Mouse (Mus musculus): ENCODE data around the gene Mab21l3. TPM values are rescaled to one million over a fixed set of nuclear protein-coding genes. Genes with fewer than 3 reads are reported as not detected.

Gene Mab21l3
- polyA plus RNA-seq, 1 experiment, result 0.16 TPM

- no peak overlapping the region for H3K4me3 ChIP-seq (replicated peaks; ENCODE audit: insufficient read depth, low read depth, low read length)
- no peak for DNase-seq
- no peak for TF ChIP-seq CTCF (IDR thresholded peaks at IDR 0.05; ENCODE audit: borderline replicate concordance, insufficient read depth, low read depth, low read length)
- no peak for TF ChIP-seq POLR2A (IDR thresholded peaks at IDR 0.05; ENCODE audit: borderline replicate concordance, insufficient read depth, low read length)
- H3K4me1 ChIP-seq (ENCODE audit: control insufficient read depth, insufficient read depth, low read length), result peaks cover 11% of the 10 kb centered on the region; the same call in 1 of the 2 replicates
- H3K27ac ChIP-seq (ENCODE audit: insufficient read depth, low read length), result no peak overlapping the region
- no peaks in the 10 kb centered on the region for H3K27me3 ChIP-seq (ENCODE audit: control insufficient read depth, insufficient read depth, low read length)
- 88% methylated on average over 3 of the region's 3 CpGs for WGBS
Observed at GRCm38 (mm10) chr3:101861856-101862255, 13.1 kb upstream of the Mab21l3 start.

GRCm38 (mm10) chr3:101860151-101860550 is 11.4 kb upstream of the Mab21l3 start:
- H3K4me1 ChIP-seq (ENCODE audit: control insufficient read depth, insufficient read depth, low read length), result no peaks in the 10 kb centered on the region
- no peaks in the 10 kb centered on the region for H3K27me3 ChIP-seq (ENCODE audit: control insufficient read depth, insufficient read depth, low read length)
- no peak overlapping the region; the same call in 1 of the 2 replicates for H3K27ac ChIP-seq (ENCODE audit: insufficient read depth, low read length)
- whole genome bisulfite sequencing, result 87% methylated on average over 7 of the region's 7 CpGs
- DNase-seq, result no peak
- H3K4me3 ChIP-seq (replicated peaks; ENCODE audit: insufficient read depth, low read depth, low read length), result no peak overlapping the region
- TF ChIP-seq POLR2A (IDR thresholded peaks at IDR 0.05; ENCODE audit: borderline replicate concordance, insufficient read depth, low read length) (no peak), CTCF (IDR thresholded peaks at IDR 0.05; ENCODE audit: borderline replicate concordance, insufficient read depth, low read depth, low read length) (no peak)

GRCm38 (mm10) chr3:101859740-101860139 is 11.0 kb upstream of the Mab21l3 start:
- no peak for DNase-seq
- no peak overlapping the region; the same call in 1 of the 2 replicates for H3K27ac ChIP-seq (ENCODE audit: insufficient read depth, low read length)
- H3K4me1 ChIP-seq (ENCODE audit: control insufficient read depth, insufficient read depth, low read length), result no peaks in the 10 kb centered on the region
- TF ChIP-seq POLR2A (IDR thresholded peaks at IDR 0.05; ENCODE audit: borderline replicate concordance, insufficient read depth, low read length), result no peak
- TF ChIP-seq CTCF (IDR thresholded peaks at IDR 0.05; ENCODE audit: borderline replicate concordance, insufficient read depth, low read depth, low read length), result no peak
- 70% methylated on average over 7 of the region's 7 CpGs for WGBS
- H3K27me3 ChIP-seq (ENCODE audit: control insufficient read depth, insufficient read depth, low read length), result no peaks in the 10 kb centered on the region
- no peak overlapping the region for H3K4me3 ChIP-seq (replicated peaks; ENCODE audit: insufficient read depth, low read depth, low read length)

DNA sequence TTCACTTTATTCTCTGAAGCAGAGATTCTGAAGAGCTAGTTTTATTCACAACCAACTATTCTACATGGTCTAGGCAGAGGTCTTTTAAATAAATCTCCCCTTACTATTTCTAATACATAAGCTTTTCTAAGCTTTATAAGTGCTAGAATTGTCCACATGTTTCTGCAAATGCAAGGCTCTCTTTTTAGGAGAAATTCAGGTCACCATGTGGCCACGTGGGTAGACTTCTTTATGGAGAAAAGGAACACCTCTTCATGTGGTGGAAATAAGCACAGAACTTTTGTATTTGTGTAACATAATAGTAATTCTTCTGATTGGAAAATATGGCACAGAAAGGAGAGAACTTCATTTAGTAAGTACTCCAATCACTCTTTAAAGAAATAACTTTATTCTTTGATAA is 5.3 kb upstream of the Mab21l3 start:
- TF ChIP-seq CTCF (IDR thresholded peaks at IDR 0.05; ENCODE audit: borderline replicate concordance, insufficient read depth, low read depth, low read length) (no peak), POLR2A (IDR thresholded peaks at IDR 0.05; ENCODE audit: borderline replicate concordance, insufficient read depth, low read length) (no peak)
- H3K27me3 ChIP-seq (ENCODE audit: control insufficient read depth, insufficient read depth, low read length), result no peaks in the 10 kb centered on the region
- no peak overlapping the region for H3K27ac ChIP-seq (ENCODE audit: insufficient read depth, low read length)
- 71% methylated on average over 1 of the region's 1 CpGs for WGBS
- no peak for DNase-seq
- H3K4me3 ChIP-seq (replicated peaks; ENCODE audit: insufficient read depth, low read depth, low read length), result no peak overlapping the region
- no peaks in the 10 kb centered on the region for H3K4me1 ChIP-seq (ENCODE audit: control insufficient read depth, insufficient read depth, low read length)

DNA sequence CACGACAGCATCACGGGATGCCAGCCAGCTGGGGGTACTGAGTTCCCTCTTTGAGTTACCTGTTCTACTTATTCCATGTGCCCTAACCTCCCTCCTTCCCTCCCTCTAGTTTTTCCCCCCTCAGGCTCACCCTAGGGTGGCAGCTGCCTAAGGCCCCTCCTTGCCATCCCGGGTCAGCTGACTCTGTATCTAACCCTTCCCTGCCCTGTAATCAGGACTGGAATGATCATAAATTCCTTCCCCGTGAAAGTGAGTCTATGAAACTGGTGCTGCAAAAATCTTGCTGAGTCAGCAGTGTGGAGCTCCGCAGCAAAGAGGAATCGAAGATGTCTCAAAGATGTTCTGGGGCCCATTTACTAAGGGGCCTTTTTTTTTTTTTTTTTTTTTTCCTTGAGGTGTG is 2.6 kb upstream of the Mab21l3 start:
- Histone ChIP-seq H3K4me3 (replicated peaks; ENCODE audit: insufficient read depth, low read depth, low read length) (no peak overlapping the region), H3K4me1 (ENCODE audit: control insufficient read depth, insufficient read depth, low read length) (no peaks in the 10 kb centered on the region), H3K27me3 (ENCODE audit: control insufficient read depth, insufficient read depth, low read length) (no peaks in the 10 kb centered on the region), H3K27ac (ENCODE audit: insufficient read depth, low read length) (no peak overlapping the region)
- no peak for TF ChIP-seq POLR2A (IDR thresholded peaks at IDR 0.05; ENCODE audit: borderline replicate concordance, insufficient read depth, low read length)
- TF ChIP-seq CTCF (IDR thresholded peaks at IDR 0.05; ENCODE audit: borderline replicate concordance, insufficient read depth, low read depth, low read length), result no peak
- DNase-seq, result no peak
- WGBS, result 79% methylated on average over 6 of the region's 6 CpGs

DNA sequence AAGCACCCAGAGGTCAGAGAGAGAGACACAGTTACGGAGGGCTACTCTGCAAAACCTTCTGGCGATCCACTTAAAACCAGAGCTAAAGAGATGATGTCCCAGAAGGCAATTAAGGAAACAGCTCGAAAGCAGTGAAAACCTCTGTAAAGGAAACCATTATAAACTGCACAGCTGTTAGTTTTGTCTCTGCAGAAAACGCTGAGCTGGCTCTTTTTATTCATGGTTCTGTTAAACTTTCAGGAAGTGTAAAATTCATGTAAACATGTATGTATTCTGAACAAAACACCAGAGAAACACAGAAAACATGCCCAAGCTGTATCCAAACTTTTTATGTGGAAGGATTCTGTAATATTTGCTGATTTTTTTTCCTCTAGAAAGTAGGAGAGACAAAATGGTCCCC is 2.7 kb downstream of the Mab21l3 start:
- no peaks in the 10 kb centered on the region for H3K27me3 ChIP-seq (ENCODE audit: control insufficient read depth, insufficient read depth, low read length)
- WGBS, result 85% methylated on average over 4 of the region's 4 CpGs
- DNase-seq, result no peak

DNA sequence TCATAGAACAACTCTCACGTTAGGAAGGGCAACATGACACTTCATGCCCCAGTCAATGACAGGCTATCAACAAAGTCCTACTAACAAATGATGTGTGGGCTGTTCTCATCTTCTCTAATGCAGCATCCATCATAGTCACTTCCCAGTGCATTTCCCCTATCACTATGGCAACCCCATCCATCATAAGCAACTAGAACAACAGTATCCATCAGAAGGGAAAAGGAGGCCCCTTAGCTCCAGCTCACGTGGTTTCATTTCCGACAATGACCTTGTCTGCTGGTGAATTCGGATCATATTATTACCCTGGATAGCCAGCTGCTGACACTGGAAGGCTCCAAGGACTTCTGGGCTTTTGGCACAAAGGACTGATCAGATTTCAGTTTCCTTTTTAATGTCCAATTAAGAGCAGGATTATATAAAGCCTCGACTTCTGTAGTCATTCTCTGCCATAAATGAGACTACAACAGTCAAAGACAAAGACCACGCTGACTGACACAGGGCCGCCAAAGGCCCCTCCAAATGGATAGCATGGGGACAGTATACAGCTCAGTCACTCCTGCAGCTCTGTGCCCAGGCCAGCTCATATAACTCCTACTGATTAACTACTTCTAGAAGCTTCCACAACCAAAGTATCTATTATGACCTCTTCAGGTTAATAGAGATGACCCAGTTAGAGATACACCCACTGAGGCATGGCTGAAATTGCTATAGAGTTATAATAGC is 6.2 kb downstream of the Mab21l3 start:
- WGBS, result 75% methylated on average over 7 of the region's 7 CpGs
- no peak overlapping the region for H3K27ac ChIP-seq (ENCODE audit: insufficient read depth, low read length)
- no peak for DNase-seq
- no peak overlapping the region for H3K4me3 ChIP-seq (replicated peaks; ENCODE audit: insufficient read depth, low read depth, low read length)
- TF ChIP-seq POLR2A (IDR thresholded peaks at IDR 0.05; ENCODE audit: borderline replicate concordance, insufficient read depth, low read length) (no peak), CTCF (IDR thresholded peaks at IDR 0.05; ENCODE audit: borderline replicate concordance, insufficient read depth, low read depth, low read length) (no peak)
- no peaks in the 10 kb centered on the region for H3K27me3 ChIP-seq (ENCODE audit: control insufficient read depth, insufficient read depth, low read length)
- no peaks in the 10 kb centered on the region for H3K4me1 ChIP-seq (ENCODE audit: control insufficient read depth, insufficient read depth, low read length)

More for the DNA sequence above, 2.7 kb downstream of the Mab21l3 start:
- no peak overlapping the region for H3K27ac ChIP-seq (ENCODE audit: insufficient read depth, low read length)
- no peaks in the 10 kb centered on the region for H3K4me1 ChIP-seq (ENCODE audit: control insufficient read depth, insufficient read depth, low read length)
- no peak overlapping the region for H3K4me3 ChIP-seq (replicated peaks; ENCODE audit: insufficient read depth, low read depth, low read length)
- no peak for TF ChIP-seq POLR2A (IDR thresholded peaks at IDR 0.05; ENCODE audit: borderline replicate concordance, insufficient read depth, low read length)
- no peak for TF ChIP-seq CTCF (IDR thresholded peaks at IDR 0.05; ENCODE audit: borderline replicate concordance, insufficient read depth, low read depth, low read length)

- TF ChIP-seq POLR2A (IDR thresholded peaks at IDR 0.05; ENCODE audit: borderline replicate concordance, insufficient read depth, low read length) (no peak), CTCF (IDR thresholded peaks at IDR 0.05; ENCODE audit: borderline replicate concordance, insufficient read depth, low read depth, low read length) (no peak)
- H3K27ac ChIP-seq (ENCODE audit: insufficient read depth, low read length), result no peak overlapping the region
- 93% methylated on average over 9 of the region's 9 CpGs for WGBS
- no peaks in the 10 kb centered on the region for H3K4me1 ChIP-seq (ENCODE audit: control insufficient read depth, insufficient read depth, low read length)
- no peaks in the 10 kb centered on the region for H3K27me3 ChIP-seq (ENCODE audit: control insufficient read depth, insufficient read depth, low read length)
- no peak overlapping the region for H3K4me3 ChIP-seq (replicated peaks; ENCODE audit: insufficient read depth, low read depth, low read length)
- no peak for DNase-seq
Observed at GRCm38 (mm10) chr3:101839327-101839726, 9.4 kb downstream of the Mab21l3 start.
